Mouse (Mus musculus) yolk sac, embryonic 10.5 days (tissue): ENCODE measurements around the gene Spo11.
A peak's percentile ranks its signal among the peaks of the same experiment; 100 is the strongest.

Source experiments
- DNase-seq: peaks from one replicate; pipeline ENCODE4 v3.0.0-alpha.2; 2017; ENCODE audit warnings: low spot score

The Spo11 gene

GRCm38 (mm10) chr2:173010220-173010717, 32.8 kb downstream of the Spo11 start:
- peak; percentile 58 for DNase-seq

GRCm38 (mm10) chr2:173011440-173011839, 33.9 kb downstream of the Spo11 start:
- no peak for DNase-seq

DNA sequence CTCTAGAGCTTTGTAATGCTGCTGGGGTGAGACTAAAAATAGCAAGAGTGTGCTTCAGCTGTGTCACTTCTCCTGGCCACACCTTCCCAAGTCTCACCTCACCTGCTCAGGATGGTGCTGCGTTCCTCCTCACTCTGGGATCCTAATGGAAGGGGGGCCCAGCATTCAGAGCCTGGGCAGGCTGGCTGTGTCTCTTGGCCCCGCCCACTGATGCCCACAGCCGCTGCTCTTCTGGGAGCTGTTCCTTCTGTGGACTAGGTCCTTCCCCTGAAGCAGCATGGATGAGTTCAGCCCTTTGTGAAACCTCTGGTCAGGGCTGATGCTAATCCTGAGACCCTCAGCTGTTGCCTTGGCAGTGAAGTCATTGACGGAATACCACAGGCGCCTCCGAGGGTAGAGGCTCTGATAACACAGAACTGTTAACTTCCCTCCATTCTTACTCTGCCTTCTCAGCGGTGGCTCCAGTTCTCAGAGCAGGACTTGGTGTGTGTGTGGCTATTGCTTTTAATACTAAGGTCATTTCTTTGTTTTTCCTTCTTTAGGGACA, 37.3 kb downstream of the Spo11 start:
- no peak for DNase-seq

DNA sequence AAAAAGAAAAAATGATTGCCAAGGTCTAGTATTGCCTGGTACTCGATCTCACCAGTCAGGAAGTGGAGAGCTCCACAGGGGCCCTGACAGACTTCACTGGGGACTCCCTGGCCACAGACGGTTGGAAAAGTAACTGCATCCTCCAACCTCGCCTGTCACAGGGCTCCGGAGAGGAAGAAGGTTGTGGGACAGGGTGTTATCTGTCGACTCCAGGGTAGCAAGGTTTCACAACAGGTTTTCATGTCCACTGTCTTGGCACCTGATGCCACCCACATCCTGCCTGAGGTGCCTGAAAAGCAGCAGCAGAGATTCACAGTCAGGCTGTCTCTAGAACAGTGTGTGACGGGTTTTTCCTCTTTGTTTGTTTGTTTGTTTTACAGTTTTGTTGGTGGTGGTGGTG, 40.4 kb downstream of the Spo11 start:
- DNase-seq, result no peak

DNA sequence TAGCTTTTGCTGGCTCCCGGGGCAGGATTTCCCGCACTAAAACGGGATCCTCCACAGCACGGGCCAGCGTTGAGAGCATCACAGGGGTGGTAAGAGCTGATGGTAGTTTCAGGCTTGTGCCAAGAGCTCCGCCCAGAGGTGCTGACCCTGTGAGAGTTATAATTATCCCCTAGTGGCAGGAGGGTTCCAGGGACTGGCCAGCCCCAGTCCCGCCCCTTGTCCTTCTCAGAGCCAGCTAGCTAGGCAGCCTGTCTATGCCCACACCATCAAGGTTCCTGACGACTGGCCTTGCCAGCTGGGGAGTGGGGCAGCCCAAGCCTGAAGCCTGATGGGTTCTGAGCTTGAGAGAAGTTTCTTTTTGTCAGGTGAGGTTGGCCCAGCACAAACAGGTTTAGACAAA, 41.1 kb downstream of the Spo11 start:
- no peak for DNase-seq

DNA sequence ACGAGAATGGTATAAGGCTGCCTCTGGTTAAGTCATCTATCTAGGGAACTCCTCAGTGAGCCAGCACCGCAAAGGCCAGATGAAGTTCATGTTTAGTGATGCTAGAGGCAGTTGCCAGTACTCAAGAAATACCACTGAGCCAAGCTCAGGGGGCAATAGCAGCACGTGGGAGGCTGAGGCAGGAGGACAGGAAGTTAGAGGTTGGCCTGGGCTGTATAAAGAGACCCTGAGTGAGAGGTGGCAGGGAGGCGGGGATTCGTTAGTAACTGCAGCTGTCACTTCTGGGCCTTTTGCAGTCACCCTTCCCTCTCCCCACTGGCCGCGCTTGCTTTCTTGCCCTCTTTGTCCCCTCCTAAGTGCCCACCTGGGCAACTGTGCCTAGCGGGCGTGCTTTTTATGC, 41.8 kb downstream of the Spo11 start:
- no peak for DNase-seq

- DNase-seq, result peak; percentile 92
These were observed 42.3 kb downstream of the Spo11 start for GRCm38 (mm10) chr2:173019790-173020189.

- DNase-seq, result no peak
These were observed 42.9 kb downstream of the Spo11 start, which contains the start of gene Rbm38 for GRCm38 (mm10) chr2:173020430-173020829. Rbm38 (plus strand) TSS chr2:173020498.

GRCm38 (mm10) chr2:173021633-173022055, 44.1 kb downstream of the Spo11 start:
- DNase-seq, result peak; percentile 88

DNA sequence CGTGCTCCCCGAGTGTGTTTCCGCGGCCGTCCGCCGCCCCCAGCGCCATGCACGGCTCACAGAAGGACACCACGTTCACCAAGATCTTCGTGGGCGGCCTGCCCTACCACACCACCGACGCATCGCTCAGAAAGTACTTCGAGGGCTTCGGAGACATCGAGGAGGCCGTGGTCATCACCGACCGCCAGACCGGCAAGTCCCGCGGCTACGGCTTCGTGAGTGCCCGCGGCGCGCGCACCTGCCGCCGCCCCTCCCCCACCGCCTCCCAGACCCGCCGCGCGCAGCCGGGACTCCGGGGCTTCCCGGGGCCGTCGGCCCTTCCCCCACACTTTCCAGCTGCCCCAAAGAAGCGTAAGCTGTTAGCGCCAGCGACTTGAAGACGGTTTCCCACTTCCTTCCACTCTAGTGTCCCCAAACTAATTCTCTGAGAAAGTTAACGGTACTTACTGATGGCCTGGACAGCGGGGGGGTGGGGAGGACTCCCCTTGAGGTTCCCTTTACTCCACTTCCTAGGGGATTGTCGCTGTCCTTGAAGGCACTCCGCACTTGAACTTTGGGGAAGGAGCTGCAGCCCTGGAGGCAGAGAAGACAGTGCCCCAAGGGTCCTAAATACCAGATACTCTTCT, 44.7 kb downstream of the Spo11 start:
- DNase-seq, result peak; percentile 71

- DNase-seq, result no peak
These were observed 45.3 kb downstream of the Spo11 start for GRCm38 (mm10) chr2:173022813-173023212.

DNA sequence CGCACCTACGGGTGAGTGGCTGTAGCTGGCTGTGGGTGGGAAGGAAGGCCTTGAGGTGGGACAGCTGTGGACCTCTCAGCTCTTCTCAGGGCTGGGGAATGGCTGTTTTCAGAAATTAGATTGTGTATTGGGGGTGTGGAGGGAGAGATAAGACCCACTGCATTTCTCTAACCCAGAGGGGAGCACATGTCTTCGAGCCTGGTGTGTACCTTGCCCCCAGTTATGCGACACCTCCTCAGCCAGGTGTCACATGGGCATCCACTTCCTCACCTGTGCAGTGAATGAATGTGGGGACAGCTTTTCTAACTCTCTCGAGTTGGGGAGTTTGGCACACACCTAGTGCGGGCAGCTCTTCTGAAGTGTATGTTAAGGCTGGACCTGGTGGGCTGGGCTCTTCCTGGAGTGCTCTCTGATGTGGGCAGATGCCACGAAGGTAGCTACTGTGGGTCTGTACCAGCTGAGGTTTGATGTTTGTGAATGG, 45.9 kb downstream of the Spo11 start:
- no peak for DNase-seq

DNA sequence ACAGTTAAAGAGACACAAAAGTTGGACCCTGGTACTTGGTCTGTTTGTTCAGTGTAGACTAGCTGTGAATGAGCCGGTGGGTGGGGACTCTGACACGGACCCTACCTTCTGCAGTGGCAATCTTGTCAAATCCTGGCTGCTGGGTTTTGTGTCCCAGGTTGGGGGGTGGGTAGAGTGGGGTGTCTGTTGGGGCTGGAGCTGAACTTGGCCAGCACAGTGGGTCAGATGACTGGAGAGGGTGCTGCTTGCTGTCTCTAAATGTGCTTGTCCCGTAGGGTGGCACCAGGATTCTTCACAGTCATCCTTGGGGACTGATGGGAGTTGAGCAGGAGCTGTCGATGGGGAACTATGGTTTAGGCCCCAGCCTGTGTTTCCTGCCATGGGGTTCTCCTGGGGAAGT, 46.5 kb downstream of the Spo11 start:
- no peak for DNase-seq

GRCm38 (mm10) chr2:173024392-173024791, 46.9 kb downstream of the Spo11 start:
- DNase-seq, result no peak

DNA sequence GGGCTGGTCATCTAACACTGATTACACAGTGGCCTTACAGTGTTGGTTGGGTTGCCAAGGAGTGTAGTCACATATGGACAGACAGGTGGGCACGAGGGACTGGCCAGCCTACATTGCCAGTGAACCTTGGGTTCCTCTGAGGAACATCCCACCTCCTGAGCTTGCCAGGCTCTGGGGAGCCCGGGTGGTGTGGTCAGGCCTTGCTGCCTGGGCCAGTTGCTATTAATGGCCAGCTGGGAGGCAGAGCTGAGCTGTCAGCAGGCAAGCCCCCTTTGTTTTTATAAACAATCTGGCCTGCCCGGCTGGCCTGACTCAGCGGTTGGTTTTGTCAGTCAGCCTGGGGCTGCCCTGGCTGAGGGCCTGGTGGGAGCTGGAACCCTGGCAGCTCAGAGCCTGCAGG, 47.4 kb downstream of the Spo11 start:
- no peak for DNase-seq

DNA sequence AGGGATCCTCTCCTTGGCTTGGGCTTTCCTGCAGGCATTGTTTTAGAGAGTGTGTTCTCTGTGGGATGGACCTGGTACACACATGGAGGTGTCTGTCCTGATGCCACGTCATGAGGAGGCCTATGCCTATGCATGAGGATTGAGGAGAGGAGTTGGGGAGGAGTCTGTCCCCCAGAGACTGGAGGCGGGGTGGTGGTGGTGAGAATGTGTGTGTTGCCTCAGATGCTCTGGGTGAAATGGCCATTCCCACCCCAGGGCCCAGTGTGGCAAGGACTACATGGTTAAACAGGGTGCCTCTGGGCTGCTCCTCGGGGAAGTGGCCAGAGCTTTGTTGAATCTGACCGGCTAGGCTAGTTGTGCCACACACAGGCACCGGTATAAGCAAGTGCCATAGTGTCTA, 48.8 kb downstream of the Spo11 start:
- DNase-seq, result no peak

- no peak for DNase-seq
These were observed 49.2 kb downstream of the Spo11 start for GRCm38 (mm10) chr2:173026688-173027131.

GRCm38 (mm10) chr2:173027169-173027823, 49.8 kb downstream of the Spo11 start:
- DNase-seq, result no peak

GRCm38 (mm10) chr2:173027824-173028495, 50.5 kb downstream of the Spo11 start:
- no peak for DNase-seq

DNA sequence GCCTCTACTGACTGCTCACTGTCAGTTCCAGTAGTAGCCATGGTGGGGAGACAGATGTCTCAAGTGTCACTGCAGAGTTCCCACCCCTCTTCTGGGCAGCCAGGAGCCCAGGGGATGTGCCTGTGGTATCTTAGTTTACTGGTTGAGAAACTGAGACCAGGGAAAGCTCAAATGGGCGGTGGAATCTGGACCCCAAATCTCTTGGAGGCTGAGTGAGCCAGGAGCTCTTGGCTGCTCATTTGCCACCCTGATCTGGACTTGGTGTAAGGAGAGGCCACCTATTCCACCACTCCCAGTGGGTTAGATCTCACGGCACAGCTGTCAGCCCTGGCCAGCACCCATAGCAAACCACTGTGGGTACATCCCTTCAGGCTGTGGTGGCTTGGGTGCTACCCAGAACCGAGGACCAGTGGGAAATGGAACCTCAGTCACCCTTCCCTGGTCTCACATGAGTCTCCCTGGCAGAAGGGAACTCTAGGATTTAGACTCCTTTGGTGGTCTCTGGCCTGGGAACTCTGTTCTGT, 51.1 kb downstream of the Spo11 start:
- no peak for DNase-seq

DNA sequence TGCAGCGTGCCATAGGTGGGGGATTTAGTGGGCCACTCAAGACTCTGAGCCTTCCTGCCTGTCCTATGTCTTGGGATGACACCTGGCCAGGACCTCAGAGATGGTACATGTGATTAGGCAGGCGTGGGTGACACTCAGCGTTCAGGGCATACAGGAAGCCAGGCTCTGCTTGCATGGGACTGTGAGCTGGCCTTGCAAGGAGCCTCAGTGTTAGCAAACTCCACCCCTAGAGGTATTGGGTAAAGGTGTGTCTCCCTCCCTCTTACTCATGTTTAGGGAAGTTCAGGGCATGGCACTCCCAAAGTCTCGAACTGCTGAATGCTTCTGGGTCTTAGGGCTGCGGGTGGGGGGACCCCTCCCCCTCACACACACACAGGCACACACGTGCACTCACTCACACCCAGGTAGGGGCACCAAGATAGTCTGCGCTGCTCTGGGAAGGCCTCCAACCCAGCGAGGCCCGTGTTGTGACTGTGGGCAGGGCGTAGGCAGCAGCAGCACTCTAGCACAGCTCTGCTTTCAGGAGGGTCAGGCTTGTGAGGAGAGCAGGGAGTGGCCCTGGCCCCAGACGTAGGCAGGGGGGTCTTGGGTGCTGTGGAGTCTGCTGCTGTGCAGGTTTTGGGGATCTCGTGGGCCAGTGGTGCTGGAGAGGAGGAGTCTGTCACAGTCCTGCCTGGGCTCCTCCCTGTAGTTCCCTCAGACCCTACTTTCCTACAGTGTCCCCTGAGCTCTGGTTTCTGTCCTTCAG, 53.3 kb downstream of the Spo11 start:
- DNase-seq, result no peak

DNA sequence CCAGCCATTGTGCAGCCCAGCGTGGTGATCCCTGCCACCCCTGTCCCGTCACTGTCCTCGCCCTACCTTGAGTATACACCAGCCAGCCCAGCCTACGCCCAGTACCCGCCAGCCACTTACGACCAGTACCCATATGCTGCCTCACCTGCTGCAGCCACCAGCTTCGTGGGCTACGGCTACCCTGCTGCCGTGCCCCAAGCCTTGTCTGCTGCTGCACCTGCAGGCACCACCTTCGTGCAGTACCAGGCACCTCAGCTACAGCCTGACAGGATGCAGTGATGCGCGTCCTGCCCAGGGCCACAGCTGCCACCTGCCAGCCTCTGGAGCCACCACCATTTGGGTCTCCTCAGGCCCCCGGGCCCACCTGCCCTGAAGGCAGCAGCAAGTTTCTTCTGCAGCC, 56.0 kb downstream of the Spo11 start:
- no peak for DNase-seq
